Mouse (Mus musculus): ENCODE results near the gene Msh5.
A peak's percentile ranks its signal among the peaks of the same experiment; 100 is the strongest.
"Not testable (repeated sequence)": the region's sequence is repeated elsewhere in the genome, so short reads cannot be mapped to it uniquely, and the experiment has no call there.

Gene Msh5

GRCm38 (mm10) chr17:35002153-35002865 lies 44.2 kb downstream of the Msh5 start:
- DNase-seq (ENCODE audit: low read depth, low spot score), result peak; percentile 51

GRCm38 (mm10) chr17:35001452-35002152 lies 44.9 kb downstream of the Msh5 start:
- DNase-seq (ENCODE audit: low read depth, low spot score), result peak; percentile 81

GRCm38 (mm10) chr17:35000717-35001451 lies 45.7 kb downstream of the Msh5 start, which contains the start of gene Vars:
Gene Vars, plus strand, starts transcription at chr17:35000987.
- peak; percentile 89 for DNase-seq (ENCODE audit: low read depth, low spot score)

GRCm38 (mm10) chr17:34999871-35000716 lies 46.5 kb downstream of the Msh5 start:
- peak; percentile 62 for DNase-seq (ENCODE audit: low read depth, low spot score)

GRCm38 (mm10) chr17:34998526-34999430 lies 47.8 kb downstream of the Msh5 start:
- no peak for DNase-seq (ENCODE audit: low read depth, low spot score)

GRCm38 (mm10) chr17:34997142-34997483 lies 49.4 kb downstream of the Msh5 start:
- DNase-seq (ENCODE audit: low read depth, low spot score), result no peak

GRCm38 (mm10) chr17:34996411-34997141 lies 50.0 kb downstream of the Msh5 start:
- no peak for DNase-seq (ENCODE audit: low read depth, low spot score)

- DNase-seq (ENCODE audit: low read depth, low spot score), result not testable (repeated sequence)
These were observed 50.6 kb downstream of the Msh5 start for GRCm38 (mm10) chr17:34995927-34996326.

- not testable (repeated sequence) for DNase-seq (ENCODE audit: low read depth, low spot score)
These were observed 51.4 kb downstream of the Msh5 start for GRCm38 (mm10) chr17:34995192-34995591.

GRCm38 (mm10) chr17:34994751-34995150 lies 51.8 kb downstream of the Msh5 start:
- DNase-seq (ENCODE audit: low read depth, low spot score), result no peak

GRCm38 (mm10) chr17:34984218-34984617 lies 62.3 kb downstream of the Msh5 start:
- peak; percentile 70 for DNase-seq (ENCODE audit: low read depth, low spot score)

- DNase-seq (ENCODE audit: low read depth, low spot score), result no peak
These were observed 64.2 kb downstream of the Msh5 start for GRCm38 (mm10) chr17:34982328-34982727.

- DNase-seq (ENCODE audit: low read depth, low spot score), result peak; percentile 95
These were observed 64.8 kb downstream of the Msh5 start, which contains the start of gene Lsm2 for GRCm38 (mm10) chr17:34981690-34982180. Gene Lsm2, plus strand, starts transcription at chr17:34981862.

- peak; percentile 82 for DNase-seq (ENCODE audit: low read depth, low spot score)
These were observed 65.9 kb downstream of the Msh5 start for GRCm38 (mm10) chr17:34980655-34981054.

GRCm38 (mm10) chr17:34979631-34980030 lies 66.9 kb downstream of the Msh5 start:
- no peak for DNase-seq (ENCODE audit: low read depth, low spot score)
